Mouse (Mus musculus) C2C12 (cell line): ENCODE measurements at regions not wholly inside any gene's neighbourhood (a gene's known extent, or its start where the extent isn't known, plus 50 kb on each side); places are given as distances from the start of the nearest gene placed in this dataset.

Experiments
- CTCF ChIP-seq: IDR thresholded peaks from one replicate; pipeline ENCODE4 v1.5.1; 2011; ENCODE audit not compliant: control insufficient read depth, insufficient read depth, insufficient read length
- USF1 ChIP-seq: IDR thresholded peaks from one replicate; pipeline ENCODE4 v1.6.1; 2011; ENCODE audit warnings: low read depth, mild to moderate bottlenecking, control low read depth, moderate library complexity

GRCm38 (mm10) chr1:61376417-61376816 lies 262.2 kb upstream of the Pard3b start:
- TF ChIP-seq CTCF (no peak), USF1 (no peak)
